Mouse (Mus musculus) small intestine, adult 2 months (tissue): Measurements from ENCODE around the gene Pitpnm1. TPM values are rescaled to one million over a fixed set of nuclear protein-coding genes. Genes with fewer than 3 reads are reported as not detected.

Source experiments
- H3K27ac ChIP-seq: fragments of 200-500 bp; 2 replicates; pipeline ENCODE4 v1.5.1; 2012; ENCODE audit warnings: low read depth, low read length, control low read depth, inconsistent platforms; ENCODE audit not compliant: insufficient read depth
- H3K27me3 ChIP-seq: fragments of 200-500 bp; 2 replicates; pipeline ENCODE4 v1.6.1; 2012; ENCODE audit warnings: mild to moderate bottlenecking, moderate library complexity, low read length, inconsistent platforms; ENCODE audit not compliant: control insufficient read depth, insufficient read depth
- H3K36me3 ChIP-seq: fragments of 200-500 bp; 2 replicates; pipeline ENCODE4 v1.6.1; 2012; ENCODE audit warnings: mild to moderate bottlenecking, low read length, control low read depth, inconsistent platforms; ENCODE audit not compliant: control insufficient read depth, insufficient read depth
- H3K4me1 ChIP-seq: fragments of 200-500 bp; 2 replicates; pipeline ENCODE4 v1.6.1; 2012; ENCODE audit warnings: low read length, inconsistent platforms, mixed read lengths; ENCODE audit not compliant: control insufficient read depth, insufficient read depth, insufficient read length
- H3K4me3 ChIP-seq: fragments of 200-500 bp; 2 replicates; pipeline ENCODE4 v1.5.1; 2012; ENCODE audit warnings: low read depth, mild to moderate bottlenecking, control low read depth, inconsistent platforms, low read length, moderate library complexity
- CTCF ChIP-seq: fragments of 200-500 bp; IDR thresholded peaks from 2 replicates; pipeline ENCODE4 v1.5.1; 2012; ENCODE audit warnings: low read depth, mild to moderate bottlenecking, control low read depth, inconsistent platforms, low read length, moderate library complexity, mixed read lengths; ENCODE audit not compliant: insufficient replicate concordance, insufficient read length; ENCODE audit errors: extremely low read depth
- POLR2A ChIP-seq: fragments of 200-500 bp; IDR thresholded peaks from 2 replicates; pipeline ENCODE4 v1.6.1; 2012; ENCODE audit warnings: low read depth, mild to moderate bottlenecking, control low read depth, inconsistent platforms, low read length, moderate library complexity
- WGBS: fragments of 180-500 bp; shearing (Covaris S2); methylation state at CpG from one replicate; pipeline ENCODE4 v1.1.7; 2018; 5-methylcytosine and 5-hydroxymethylcytosine counted together
- polyA plus RNA-seq: library from polyadenylated mRNA; depleted of rRNA; stranded (reverse); fragments of >200 nt; gene quantifications from 2 replicates; pipeline ENCODE4 v1.2.3, GENCODE M21; 2012

Pitpnm1 gene
- polyA plus RNA-seq, 1 experiment: 197 TPM

GRCm38 (mm10) chr19:4070311-4070710, 29.5 kb upstream of the Pitpnm1 start:
- H3K27ac ChIP-seq: no peak overlapping the region
- whole genome bisulfite sequencing: 83% methylated on average over 15 of the region's 15 CpGs
- H3K4me1 ChIP-seq: peaks cover 17% of the 10 kb centered on the region
- TF ChIP-seq CTCF (no peak), POLR2A (no peak)
- no peaks in the 10 kb centered on the region for H3K36me3 ChIP-seq
- no peak overlapping the region for H3K4me3 ChIP-seq
- H3K27me3 ChIP-seq: no peaks in the 10 kb centered on the region

GRCm38 (mm10) chr19:4070756-4071155, 29.0 kb upstream of the Pitpnm1 start:
- H3K4me1 ChIP-seq: peaks cover 17% of the 10 kb centered on the region
- 91% methylated on average over 8 of the region's 8 CpGs for WGBS
- H3K36me3 ChIP-seq: no peaks in the 10 kb centered on the region
- no peaks in the 10 kb centered on the region for H3K27me3 ChIP-seq
- no peak overlapping the region for H3K4me3 ChIP-seq
- TF ChIP-seq CTCF (no peak), POLR2A (no peak)
- no peak overlapping the region; the same call in 1 of the 2 replicates for H3K27ac ChIP-seq

- Histone ChIP-seq H3K27ac (no peak overlapping the region), H3K4me3 (no peak overlapping the region), H3K4me1 (peaks cover 16% of the 10 kb centered on the region), H3K27me3 (no peaks in the 10 kb centered on the region), H3K36me3 (no peaks in the 10 kb centered on the region)
- WGBS: 62% methylated on average over 6 of the region's 6 CpGs
- no peak for TF ChIP-seq POLR2A
- TF ChIP-seq CTCF: no peak
Measured at GRCm38 (mm10) chr19:4071406-4071805, 28.4 kb upstream of the Pitpnm1 start.

- Histone ChIP-seq H3K36me3 (no peaks in the 10 kb centered on the region), H3K27me3 (no peaks in the 10 kb centered on the region), H3K27ac (no peak overlapping the region), H3K4me1 (peaks cover 13% of the 10 kb centered on the region), H3K4me3 (no peak overlapping the region)
- TF ChIP-seq CTCF: no peak
- TF ChIP-seq POLR2A: no peak
- WGBS: 60% methylated on average over 6 of the region's 6 CpGs
Measured at GRCm38 (mm10) chr19:4072706-4073424, 26.9 kb upstream of the Pitpnm1 start.

- Histone ChIP-seq H3K27me3 (no peaks in the 10 kb centered on the region), H3K27ac (no peak overlapping the region), H3K4me1 (peaks cover 6% of the 10 kb centered on the region; the same call in 1 of the 2 replicates), H3K4me3 (no peak overlapping the region), H3K36me3 (no peaks in the 10 kb centered on the region)
- WGBS: 80% methylated on average over 1 of the region's 1 CpGs
- TF ChIP-seq POLR2A (no peak), CTCF (no peak)
Measured at GRCm38 (mm10) chr19:4075531-4075930, 24.3 kb upstream of the Pitpnm1 start.

- H3K4me3 ChIP-seq: no peak overlapping the region
- no peaks in the 10 kb centered on the region; the same call in 1 of the 2 replicates for H3K4me1 ChIP-seq
- no peaks in the 10 kb centered on the region for H3K36me3 ChIP-seq
- TF ChIP-seq POLR2A (no peak), CTCF (no peak)
- no peak overlapping the region for H3K27ac ChIP-seq
- WGBS: 36% methylated on average over 1 of the region's 1 CpGs
- H3K27me3 ChIP-seq: no peaks in the 10 kb centered on the region
Measured at GRCm38 (mm10) chr19:4079594-4079993, 20.2 kb upstream of the Pitpnm1 start.

GRCm38 (mm10) chr19:4080511-4081009, 19.2 kb upstream of the Pitpnm1 start:
- no peaks in the 10 kb centered on the region; the same call in 1 of the 2 replicates for H3K4me1 ChIP-seq
- WGBS: 52% methylated on average over 8 of the region's 8 CpGs
- no peaks in the 10 kb centered on the region for H3K36me3 ChIP-seq
- peak; percentile 44; the same call in 1 of the 2 replicates for TF ChIP-seq CTCF
- TF ChIP-seq POLR2A: no peak
- H3K27ac ChIP-seq: no peak overlapping the region
- no peaks in the 10 kb centered on the region for H3K27me3 ChIP-seq
- no peak overlapping the region for H3K4me3 ChIP-seq
